Mouse (Mus musculus): Measurements from ENCODE around the gene Nub1.

GRCm38 (mm10) chr5:24752175-24752498 is 66.8 kb downstream of the Nub1 start:
- TF ChIP-seq CTCF (IDR thresholded peaks at IDR 0.05; ENCODE audit: low read depth, low read length) (no peak), POLR2A (IDR thresholded peaks at IDR 0.05; ENCODE audit: extremely low read depth, insufficient read depth, low read length) (no peak)
